Mouse (Mus musculus) cerebellum, postnatal 4 days (tissue): ENCODE results near the gene Aldh3b3.

Experiments
- DNase-seq, 2 experiments: peaks; one replicate each; pipeline ENCODE4 v3.0.0; 2022; ENCODE audit warnings: low spot score in 2 of 2, mixed read lengths in 1 of 2

Gene Aldh3b3

DNA sequence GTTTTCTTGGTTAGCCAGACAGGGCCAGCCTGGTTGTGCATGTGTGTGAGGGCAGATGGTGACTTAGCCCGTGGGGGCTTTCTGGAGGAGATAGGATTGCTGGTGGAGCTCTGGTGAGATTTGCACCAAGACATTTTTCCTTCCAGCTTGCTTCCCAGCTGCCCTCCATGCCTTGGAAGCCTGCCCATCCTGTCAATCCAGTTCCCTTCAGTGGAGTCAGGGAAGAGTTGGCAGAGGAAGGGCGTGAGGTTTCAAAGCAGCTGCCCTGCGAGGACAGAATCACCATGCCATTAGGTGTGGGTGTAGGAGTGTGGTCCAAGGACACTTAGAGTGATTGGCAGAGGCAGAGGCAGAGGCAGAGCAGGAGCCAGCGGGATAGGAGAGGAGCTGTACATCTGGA, at the start of gene Aldh3b3:
Gene Aldh3b3 (plus strand): TSS at position 176 of the 400 bp plus-strand sequence.
- DNase-seq: peak in 1 of 2 experiments; percentile 45

DNA sequence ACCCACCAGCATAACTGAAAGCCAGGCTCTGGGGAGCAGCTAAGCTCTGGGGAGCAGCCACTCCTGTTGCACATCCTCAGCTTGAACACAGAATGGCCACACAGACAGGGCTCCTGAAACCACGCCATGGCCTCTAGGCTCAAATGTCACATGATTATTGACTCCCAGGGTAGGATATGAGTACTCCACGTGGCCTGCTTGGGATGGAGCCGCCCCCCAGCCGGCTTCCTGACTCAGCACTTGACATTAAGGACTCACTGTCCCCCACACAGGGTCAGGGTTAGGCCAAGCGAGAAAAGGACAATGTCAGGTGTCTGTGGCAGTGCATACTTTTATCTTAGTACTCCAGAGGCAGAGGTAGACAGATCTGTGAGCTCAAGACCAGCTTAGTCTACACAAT, 48.2 kb upstream of the Aldh3b3 start:
- no peak for DNase-seq

DNA sequence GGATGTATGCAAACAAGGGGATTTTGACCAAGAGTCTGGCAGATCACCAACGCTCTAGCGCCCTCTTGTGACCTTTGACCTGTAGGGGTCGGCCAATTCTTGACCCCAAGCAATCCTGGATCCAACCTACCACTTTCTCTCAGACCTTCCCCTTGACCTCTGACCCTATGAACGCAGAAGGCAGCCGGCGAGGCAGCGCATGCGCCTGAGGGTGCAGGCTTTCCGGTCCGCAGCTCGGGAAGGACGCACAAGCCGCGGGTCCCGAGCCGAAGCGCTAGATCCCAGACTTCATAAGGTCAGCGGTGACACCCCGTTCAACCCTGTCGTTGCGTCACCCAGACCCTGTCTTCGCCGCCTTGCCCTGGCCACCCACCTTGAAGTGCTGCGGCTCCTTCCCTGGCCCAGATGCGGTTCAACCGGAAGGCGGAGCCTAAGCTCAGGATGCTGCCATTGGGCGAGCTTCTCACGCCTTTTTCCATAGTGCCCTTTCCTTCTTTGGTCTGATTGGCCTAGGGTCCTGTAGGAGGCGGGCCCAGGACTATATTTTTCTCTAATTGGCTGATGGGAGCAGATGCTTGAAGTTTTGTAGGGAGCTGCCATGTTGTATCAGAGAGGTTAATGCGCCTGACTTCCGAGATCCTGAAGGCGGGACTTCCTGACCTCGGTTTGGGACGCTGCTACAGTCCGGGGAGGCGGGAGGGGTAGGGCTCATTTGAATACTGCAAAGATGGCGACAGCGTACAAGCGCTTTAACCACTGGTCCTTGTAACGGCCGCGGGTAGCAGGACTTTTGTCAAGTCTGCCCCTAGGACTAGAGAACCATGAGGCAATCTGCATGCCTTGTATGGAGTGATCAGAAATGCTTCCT, 45.9 kb upstream of the Aldh3b3 start, which contains the start of gene Ndufs8:
Gene Ndufs8 (minus strand): TSS at position 438 of the 868 bp plus-strand sequence.
- peak; percentile 61 to 81 for DNase-seq

DNA sequence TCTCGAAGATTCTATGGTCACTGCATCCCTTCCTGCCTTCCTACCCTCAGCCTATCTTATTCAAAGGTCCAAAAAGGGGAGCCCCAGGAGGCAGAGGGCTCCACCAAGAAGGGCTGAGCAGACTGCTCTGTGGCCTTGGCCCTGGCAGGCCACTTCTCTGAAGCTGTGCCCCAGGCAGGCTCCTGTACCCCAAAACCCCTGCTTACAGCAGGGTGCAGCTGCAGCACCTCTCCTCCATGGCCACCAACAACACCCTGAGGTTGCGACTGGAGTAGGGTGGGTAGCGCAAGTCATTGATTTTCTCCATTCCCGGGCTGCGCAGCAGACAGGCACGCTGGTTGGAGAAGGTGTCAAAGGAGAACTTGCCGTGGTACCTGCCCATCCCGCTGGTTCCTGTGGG, 44.8 kb upstream of the Aldh3b3 start:
- DNase-seq: no peak

DNA sequence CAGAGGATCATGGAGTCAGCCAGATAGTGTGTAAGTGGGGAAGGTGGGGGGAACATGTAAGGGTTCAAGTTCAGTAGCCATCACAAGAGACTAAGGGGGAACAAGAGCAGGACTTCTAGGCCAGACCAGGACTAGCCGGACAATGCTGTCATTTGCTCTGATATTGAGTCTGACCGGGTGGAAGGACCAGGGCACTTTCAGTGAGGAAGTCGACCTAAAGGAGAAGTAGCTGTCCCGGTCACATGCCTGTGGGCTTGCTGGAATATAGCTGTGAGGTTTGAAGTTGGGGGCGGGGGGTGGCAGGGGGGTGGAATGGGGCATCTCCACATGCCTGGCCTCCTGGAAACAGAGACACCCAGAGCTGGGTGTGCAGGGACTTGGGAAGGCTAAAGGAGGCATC, 43.9 kb upstream of the Aldh3b3 start:
- DNase-seq: no peak

DNA sequence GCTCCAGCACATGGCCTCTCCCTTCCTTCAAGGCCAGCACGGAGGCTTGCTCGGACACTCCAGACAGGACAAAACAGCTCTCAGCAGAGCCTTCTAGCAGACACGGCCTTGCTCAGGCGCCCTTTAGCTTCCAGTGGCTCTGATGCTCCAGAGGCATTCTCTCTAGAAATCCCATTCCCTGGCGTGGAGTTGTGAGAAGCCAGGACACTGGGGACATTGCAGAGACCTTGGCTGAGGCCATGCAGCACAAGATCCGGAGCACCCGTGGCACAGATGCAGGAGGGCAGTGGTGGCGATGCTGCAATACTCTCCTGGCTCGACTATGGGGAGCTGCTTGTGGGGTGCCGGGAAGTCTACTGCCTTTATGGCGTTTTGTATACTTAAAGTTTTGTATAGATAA, 41.7 kb upstream of the Aldh3b3 start:
- no peak for DNase-seq

DNA sequence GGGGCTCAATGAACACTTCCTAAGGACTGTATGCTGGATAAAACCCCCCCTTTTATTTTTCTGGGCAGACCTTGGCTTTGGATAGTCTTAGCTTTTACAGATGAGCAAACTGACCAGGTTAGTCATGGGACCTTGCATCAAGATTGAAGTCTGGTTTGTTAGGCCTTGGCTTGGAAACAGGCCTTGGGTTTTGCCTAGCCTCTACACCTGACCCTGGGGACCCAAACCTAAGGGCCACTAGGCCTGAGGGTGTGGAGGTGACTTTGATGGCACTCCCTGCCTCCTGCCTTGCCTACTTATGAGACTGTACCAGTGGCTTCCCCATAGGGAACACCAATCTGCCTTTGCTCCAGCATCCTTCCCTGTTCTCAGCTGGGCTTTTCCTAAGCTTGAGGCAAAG, 38.5 kb upstream of the Aldh3b3 start:
- no peak for DNase-seq

DNA sequence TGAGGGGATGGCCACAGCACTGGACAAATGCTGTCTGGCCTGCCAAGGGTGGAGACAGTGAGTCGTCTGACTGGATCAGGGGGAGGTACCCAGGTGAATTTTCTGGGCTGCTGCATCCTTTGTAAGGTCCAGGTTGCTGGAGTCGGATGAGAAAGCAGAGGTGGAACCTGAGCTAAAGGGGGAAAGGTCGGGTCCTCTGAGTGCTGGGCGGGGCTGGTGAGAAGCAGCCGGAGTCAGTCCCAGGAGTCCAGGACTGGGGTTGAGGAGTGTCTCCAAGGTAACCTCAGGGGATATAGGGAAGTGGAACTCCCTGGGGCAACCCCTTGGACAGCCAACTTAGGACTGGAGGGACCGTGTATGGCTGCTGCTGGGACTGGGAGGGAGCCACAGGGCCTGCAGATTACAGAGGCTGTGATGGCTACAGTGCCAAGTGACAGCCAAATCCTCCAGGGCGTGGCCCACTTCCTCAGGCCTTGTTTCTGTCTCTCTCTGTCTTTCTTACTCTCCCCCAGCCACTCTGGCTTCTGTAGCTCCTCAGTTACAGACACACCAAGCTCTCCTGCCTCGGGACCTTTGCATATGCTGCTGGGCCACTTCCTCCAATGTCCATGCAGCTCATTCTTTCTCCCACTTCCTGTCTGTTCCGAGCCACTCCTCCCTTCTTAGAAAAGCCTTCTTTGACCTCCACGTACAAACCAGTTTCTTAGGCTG, 35.6 kb upstream of the Aldh3b3 start:
- DNase-seq: no peak

DNA sequence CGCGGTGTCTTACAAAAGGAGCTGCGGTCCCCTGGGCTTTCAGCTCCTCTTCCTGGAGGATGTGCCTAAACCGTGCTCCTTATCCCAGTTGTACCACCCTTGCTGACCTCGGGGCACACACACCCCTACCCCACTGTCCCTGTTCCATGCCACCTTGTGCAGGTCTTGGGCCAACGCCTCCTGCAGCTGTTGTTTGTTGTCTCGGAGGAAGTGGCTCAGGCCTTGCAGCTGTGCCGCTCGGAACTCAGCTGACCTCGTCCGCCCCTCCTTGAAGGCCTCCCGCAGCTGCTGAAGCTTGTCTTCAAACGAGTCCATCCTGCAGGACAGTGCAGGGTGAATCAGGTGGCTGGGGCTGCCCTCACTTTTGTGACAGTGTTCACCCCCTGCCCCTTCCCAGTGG, 34.9 kb upstream of the Aldh3b3 start:
- no peak for DNase-seq

DNA sequence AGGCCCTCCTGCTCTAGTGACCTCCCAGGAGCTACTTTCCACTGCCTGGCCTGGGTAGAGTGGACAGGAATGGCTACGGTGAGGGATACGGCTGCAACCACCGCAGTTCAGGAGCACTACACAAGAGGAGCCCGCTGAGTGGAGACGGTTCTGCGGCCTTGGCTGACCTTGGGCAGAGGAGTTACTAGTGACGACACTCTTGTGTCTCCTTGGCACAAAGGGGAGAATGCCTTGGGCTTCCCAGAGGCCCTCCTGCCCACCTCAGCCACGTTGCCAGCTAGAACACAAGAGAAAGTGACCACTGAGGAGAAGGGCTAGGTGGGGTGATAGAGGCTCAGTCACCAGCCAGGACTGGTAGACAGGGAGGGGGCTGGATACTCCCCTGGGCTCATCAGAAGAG, 34.3 kb upstream of the Aldh3b3 start:
- DNase-seq: no peak

DNA sequence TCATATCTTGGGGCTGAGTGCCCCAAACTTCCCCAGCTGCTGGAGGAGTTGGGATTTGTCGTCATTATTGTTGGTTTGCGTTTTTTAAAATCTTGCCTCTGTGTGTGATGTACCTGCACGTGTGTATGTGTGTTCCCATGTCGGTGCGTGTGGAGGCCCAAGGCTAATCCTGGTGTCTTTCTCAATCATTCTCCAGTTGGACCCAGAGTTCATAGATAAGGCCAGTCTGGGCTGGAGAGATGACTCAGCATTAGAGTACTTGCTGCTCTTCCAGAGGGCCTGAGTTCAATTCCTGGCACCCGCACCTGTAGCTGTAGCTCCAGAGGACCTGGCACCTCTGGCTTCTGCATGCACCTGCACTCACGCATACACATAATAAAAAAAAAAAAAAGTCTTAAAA, 33.6 kb upstream of the Aldh3b3 start:
- no peak for DNase-seq

DNA sequence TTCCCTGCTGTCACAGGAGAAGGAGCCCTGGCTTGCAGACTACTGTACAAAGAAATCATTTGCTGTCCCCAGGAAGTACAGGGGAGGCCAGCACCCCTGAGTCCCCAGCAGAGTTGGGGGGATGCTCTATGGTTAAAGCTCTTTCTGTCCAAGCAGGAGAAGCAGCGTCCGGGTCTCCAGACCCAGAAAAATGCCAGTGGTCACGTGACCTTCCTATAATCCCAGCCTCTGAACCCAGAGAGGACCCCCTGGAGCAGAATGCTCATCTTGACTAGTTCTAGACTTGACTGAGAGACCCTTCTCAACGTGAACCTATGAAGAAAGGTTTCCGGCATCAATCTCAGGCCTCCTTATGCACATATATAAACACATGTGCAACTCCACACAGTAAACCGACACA, 32.6 kb upstream of the Aldh3b3 start:
- no peak for DNase-seq

DNA sequence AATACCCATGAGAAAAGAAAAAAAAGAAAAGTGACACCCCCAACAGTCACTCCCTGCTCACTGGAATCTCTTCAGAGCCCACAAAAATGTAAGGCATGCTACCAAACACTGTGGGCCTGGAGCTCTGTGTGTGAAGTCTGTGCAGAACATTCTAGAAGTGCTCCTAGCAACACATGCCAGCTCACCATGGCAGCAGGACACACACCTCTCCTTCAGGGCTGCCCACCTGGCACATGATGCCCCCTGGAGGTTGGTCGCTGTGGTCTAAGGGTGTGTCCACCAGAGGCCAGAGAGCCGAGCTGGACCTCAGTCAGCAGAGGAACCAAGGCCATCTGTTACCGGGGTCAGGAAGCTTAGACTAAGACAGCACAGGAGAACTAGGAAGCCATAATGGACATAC, 32.2 kb upstream of the Aldh3b3 start:
- DNase-seq: no peak

DNA sequence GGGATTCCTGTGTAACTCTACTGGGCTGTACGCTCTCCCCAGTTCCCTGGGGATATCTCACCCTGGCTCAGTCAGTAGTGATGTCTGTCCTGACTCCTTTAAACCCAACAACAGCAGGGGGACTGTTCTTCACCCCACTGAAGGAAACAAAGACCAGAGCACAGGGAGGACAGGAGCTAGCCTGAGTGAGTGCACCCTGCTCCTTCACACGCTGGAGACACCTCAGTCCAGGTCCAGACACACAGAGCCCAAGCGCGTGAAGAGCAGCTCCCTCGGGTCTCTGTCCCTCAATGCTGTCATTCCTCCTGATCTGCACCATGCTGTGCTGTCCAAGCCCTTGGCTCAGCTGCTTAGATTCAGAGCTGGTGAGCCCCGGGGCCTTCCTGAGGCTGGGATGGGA, 31.8 kb upstream of the Aldh3b3 start:
- no peak for DNase-seq

DNA sequence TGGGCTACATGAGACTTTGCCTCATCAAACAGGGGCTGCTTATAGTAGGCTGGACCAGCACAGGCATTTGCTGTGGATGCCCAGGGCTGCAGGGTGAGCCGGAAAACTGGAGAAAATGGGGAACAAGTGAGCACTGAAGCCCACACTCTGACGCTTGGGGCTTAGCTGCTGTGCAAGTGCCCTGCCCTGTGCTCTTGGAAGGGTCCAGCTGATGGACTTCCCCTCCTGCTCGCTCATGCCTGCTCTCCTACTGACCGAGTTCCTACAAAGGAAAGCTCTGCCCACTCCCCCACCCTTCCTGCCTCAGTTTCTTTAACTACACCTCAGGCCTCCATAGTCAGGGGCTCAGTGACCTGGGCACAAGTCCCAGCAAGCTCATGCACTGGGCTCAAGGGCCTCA, 30.5 kb upstream of the Aldh3b3 start:
- no peak for DNase-seq

DNA sequence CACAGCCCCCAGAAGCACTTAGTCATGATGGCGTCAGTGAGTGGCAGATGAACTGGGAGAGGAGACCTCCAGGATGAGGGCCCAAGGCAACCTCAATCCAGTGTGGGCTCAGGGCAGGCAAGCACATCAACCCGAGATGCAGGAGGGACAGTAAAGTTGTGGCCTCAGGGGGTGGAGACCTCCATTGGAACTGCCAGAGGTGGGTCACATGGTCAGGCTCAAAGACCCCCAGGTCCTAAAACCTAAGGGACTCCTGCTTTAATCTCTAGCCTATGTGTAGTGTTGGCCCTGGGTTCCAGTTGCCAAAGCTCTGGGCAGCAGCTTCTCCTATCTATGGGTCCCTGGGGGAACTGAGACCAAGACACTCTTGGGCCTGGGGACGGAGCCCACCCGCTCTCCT, 29.7 kb upstream of the Aldh3b3 start:
- no peak for DNase-seq

DNA sequence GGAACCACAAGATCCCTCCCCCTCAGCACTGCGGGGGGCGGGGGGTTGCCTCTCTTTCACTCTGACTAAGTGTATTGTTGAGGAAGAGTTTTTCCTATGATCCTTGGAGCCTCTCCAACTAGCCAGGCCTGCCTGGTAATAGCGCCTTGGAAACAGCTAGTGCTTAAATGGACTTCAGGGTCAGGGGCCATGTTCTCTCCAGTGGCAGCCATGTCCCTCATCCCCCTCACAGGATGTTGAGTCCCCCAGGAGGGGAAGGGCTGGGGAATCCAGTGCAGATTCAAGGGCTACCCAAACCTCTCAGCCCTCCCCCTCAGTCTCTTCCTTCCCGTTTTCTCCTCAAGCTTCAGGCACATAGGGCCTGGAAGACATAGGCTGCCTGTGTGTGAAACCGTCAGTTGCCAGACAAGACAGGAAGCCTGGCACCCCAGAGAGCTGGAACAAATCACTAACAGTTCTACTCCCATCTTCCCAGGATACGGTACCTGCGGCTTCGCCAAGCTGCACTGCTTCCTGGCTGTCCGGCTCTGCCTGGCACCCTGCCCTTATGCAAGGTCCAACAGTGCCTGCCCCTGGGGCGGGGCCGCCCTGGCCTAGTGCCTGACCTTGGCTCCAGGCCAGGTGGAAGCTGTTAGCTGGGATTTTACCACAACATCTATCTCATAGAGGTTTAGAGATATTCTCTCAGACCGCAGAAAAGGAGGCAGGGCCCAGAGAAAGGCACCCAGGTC, 29.1 kb upstream of the Aldh3b3 start, which contains the start of gene Aldh3b1:
Gene Aldh3b1 (minus strand): TSS at position 598 of the 731 bp plus-strand sequence.
- peak; percentile 51 to 77 for DNase-seq

DNA sequence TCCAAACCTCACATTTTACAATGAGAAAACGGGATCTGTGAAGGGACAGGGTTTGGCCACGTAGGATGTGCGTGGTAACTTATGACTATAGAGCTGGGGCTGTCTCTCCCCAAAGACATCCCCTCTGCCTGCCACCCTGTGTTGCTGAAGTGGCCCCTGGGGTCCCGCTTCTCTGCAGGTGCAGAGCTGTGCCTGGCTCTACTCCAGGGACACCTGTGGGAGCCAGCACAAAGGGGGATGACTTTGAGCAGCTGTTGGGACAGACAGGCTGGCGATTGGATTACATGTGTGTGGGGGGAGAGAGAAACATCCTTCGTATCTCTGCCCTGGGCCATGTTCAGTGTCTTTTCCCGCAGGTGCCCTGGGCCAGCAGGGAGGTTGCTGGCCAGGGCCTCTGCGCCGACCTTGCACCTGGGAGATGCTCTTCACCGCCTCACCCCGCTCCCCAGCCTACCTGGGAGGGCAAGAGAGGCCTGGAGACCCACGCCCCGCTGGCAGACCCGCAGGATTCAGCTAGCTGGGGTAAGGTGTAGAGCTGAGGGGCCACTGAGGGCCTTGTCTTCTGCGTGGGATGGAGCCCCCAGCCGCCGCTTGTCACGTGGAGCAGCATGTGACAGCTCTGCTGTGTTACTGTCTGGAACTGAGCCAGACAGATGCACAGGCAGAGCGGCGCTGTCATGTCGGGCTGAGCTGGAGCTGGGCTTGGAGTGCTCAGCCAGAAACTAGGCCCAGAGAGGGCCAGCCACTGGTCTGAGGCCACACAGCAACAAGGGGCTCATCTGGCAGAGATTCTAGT, 28.0 kb upstream of the Aldh3b3 start:
- no peak for DNase-seq

DNA sequence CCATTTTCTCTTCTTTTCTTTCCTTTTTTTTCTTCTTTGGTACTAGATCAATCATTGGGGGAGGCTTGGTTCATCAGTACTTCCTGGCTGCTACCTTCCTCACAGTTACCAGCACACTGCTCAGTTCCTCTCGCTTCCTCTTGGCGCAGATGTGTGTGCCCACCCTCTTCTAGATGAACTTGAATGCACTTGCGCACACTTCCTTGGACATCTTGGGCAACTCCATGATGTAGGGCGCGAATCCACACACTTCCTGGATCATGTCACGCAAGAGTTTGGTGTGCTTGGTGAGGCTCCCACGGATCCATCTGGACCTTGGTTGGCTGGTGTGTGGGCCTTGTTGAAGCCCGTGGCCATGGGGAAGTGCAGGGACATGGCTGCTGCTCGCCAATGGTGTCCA, 26.7 kb upstream of the Aldh3b3 start:
- DNase-seq: no peak

DNA sequence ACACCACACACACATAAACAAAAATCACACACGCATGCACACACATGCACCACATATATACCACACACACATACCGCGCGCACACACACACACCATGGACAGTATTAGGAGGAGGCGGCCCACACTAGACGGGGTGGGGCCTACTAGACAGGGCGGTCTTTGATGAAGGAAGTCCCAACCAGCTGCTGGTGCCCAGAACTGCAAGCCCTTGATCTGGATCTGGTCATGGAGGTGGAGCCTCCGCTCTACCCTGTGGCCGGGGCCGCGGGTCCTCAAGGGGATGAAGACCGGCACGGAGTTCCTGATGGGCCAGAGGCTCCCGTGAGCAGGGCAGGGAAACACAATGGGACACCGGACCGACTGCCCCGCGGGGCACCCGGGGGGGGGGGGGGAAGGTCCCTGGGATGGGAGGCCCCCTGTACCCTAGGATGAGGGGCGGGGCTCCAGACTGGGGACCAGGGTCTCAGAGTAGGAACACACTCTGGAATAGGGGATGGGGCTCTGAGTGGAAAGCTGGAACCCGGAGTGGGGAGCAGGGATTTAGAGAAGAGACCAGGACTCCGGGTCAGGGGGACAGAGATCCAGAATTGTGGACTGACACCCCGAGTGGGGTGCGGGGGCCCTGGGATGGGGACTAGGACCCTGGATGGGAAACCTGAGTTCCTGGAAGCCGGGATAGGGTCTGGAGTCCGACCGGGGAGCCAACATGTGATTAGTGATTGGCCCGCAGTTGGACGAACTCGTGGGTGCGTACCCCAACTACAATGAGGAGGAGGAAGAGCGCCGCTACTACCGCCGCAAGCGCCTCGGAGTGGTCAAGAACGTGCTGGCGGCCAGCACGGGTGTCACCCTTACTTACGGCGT, 23.2 kb upstream of the Aldh3b3 start, which contains the start of gene Unc93b1:
Gene Unc93b1 (plus strand): TSS at position 155 of the 864 bp plus-strand sequence.
- DNase-seq: no peak
